Mouse (Mus musculus): ENCODE data around the gene Fam126a.

Fam126a gene

GRCm38 (mm10) chr5:23987792-23988191, 42.7 kb downstream of the Fam126a start:
- DNase-seq, result no peak

DNA sequence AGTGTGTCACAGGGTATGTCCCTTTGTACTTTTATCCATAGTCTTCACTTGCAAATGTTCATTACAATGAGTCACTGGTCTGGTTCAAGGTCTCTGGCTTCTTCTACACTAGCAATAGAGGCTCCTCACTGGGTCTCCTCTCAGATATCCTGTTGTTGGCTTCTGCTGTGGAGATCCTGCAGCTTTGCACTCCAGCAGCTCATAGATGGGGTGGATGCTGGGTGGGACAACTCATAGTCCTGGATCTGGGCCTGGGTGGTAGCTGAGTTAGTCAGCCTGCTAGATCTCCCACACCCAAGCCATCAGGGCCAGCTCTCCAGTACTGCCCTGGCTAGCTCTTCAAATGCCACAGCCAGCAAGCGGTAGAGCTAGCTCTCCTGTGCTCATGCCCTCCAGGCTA, 48.4 kb downstream of the Fam126a start:
- DNase-seq, result no peak

GRCm38 (mm10) chr5:23978516-23978915, 52.0 kb downstream of the Fam126a start:
- no peak for DNase-seq

DNA sequence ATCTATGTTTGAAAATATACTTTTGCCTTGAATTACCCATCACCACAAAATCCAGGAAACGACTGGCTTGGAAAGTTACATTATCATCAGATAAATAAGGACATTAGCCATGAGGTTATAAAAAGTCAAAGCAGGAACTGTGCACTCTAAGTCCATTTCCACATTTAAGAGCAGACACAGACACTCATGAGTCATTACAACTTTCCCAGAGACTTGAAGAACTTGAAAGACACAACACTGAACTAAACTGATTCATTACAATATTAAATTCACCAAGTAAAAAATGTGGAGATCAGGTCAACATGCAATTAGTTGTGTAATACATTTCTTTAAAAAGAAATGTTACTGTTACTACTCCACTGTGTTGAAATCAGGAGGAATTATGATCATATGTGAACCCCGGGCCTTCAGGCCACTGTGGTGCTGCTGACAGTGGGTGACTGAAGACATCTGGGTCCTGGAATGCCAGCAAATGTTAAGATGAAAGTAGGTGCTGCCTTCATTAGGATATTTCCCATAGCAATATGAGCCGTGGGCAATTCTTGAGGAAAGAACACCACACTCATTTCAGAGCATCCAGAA, 55.4 kb downstream of the Fam126a start:
- DNase-seq, result no peak

GRCm38 (mm10) chr5:23967705-23968104, 62.8 kb downstream of the Fam126a start:
- no peak for DNase-seq

- no peak for DNase-seq
Measured at GRCm38 (mm10) chr5:23964599-23965165, 65.8 kb downstream of the Fam126a start.

DNA sequence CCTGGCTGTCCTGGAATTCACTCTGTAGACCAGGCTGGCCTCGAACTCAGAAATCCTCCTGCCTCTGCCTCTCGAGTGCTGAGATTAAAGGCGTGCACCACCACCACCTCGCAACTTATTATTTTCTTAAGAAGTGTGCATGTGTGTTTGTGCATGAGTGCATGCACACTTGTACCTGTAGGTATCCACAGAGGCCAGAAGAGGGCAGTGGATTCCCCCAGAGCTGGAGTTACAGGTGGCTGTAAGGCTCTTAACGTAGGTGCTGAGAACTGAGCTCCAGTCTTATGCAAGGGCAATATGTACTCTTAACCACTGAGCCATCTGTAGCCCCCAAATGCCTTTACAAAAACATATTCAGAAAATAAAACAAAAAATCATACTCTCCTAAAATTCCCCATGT, 77.4 kb downstream of the Fam126a start:
- no peak for DNase-seq

- no peak for DNase-seq
Measured at GRCm38 (mm10) chr5:23948071-23948470, 82.4 kb downstream of the Fam126a start.

DNA sequence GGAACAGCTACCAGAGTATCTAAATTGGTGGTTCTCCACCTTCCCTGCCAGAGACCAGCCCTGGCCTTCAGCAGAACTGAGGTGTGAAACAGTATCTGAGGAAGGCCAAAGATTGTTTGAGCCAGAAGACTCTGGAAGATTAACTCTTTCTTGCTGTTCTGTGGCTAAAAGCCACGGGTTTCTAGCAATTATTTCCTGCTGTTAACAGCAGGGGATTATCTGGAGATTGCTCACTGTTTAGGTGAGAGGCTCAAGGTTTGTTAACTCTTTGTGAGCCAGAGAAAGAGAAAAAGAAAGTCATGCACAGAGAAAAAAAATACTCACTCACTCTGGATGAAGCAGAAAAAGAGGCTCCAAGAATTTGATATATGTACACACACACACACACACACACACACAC, 85.4 kb downstream of the Fam126a start:
- DNase-seq, result no peak

- no peak for DNase-seq
Measured at GRCm38 (mm10) chr5:23943534-23943933, 87.0 kb downstream of the Fam126a start.

- no peak for DNase-seq
Measured at GRCm38 (mm10) chr5:23923481-23924165, 106.9 kb downstream of the Fam126a start.

GRCm38 (mm10) chr5:23922516-23923291, 107.8 kb downstream of the Fam126a start:
- DNase-seq, result no peak

GRCm38 (mm10) chr5:23921316-23921715, 109.2 kb downstream of the Fam126a start:
- DNase-seq, result no peak

DNA sequence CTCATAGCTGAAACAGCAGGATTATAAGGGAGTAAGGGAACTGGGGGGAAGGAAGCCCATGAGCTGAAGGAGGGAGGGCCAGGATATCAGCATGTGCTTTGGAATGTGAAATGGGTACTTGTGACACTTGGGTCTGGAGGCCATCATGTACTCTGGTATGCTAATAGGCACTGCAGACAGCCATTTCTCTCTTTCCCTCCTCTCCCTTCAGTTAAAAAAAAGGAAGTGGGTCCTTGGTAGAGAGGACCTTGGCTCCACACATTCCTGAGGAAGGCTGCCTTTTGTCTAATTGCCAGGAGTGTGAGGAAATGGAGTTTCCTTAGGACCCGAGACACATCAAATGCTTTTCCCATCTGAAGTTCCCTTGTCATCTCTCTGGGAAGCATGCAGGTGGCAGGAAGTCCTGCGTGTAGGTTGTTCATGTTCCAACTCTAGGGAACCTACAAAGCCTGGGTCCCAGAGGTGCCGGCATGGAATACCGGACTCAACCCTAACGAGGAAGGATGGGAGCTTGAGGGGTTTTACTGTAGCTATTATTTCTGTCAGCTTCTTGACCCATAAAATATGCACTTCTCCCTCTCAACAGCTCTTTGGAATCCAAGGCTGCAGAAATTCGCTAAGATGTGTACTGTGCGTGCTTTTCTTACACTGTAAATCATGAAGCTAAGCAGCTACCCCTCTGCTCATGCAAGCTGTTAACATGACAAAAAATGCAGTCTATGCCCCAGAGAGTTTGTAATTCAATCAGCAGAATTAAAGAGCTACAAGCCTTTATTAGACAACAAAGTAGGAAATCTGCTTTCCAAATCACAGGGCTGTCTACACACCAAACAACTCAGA, 110.4 kb downstream of the Fam126a start:
- DNase-seq, result no peak

DNA sequence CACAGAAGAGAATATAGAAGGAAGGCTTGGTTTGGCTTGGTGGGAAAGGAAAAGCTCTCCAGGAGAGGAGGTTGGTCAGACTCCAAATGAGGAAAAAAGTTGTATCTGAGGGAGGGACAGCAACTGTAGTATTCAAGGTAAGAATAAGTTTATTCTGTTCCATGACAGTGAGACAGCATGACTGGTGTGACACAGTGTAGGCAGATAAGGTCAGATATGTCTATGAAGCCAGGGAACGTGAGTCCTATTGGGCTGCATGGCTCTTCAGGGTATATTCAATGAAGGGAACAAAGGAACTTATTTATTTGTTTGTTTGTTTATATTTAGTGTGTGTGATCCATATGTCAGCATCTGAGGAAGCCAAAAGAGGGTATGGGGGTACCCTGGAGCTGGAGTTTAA, 113.2 kb downstream of the Fam126a start:
- DNase-seq, result no peak

DNA sequence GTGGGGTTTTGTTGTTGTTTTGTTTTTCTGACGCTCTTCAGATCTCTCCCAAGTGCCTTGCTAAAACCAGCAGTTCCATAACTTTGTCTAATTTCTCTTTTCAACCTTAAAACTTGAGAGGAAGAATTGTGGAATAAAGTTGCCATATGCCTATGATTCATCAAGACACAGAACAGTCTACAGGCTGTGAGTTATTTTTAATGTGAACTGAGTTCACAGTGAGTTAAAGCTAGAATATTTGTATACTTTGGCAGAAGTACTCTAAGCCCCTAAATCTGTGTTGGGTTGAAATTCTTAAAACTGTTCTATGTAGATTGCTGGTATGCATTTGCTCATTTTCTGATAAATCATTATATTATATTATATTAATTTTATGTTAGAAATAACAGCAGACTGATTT, 118.9 kb downstream of the Fam126a start:
- no peak for DNase-seq

- no peak for DNase-seq
Measured at GRCm38 (mm10) chr5:23909256-23909655, 121.2 kb downstream of the Fam126a start.

GRCm38 (mm10) chr5:23908486-23909090, 121.9 kb downstream of the Fam126a start:
- DNase-seq, result no peak

DNA sequence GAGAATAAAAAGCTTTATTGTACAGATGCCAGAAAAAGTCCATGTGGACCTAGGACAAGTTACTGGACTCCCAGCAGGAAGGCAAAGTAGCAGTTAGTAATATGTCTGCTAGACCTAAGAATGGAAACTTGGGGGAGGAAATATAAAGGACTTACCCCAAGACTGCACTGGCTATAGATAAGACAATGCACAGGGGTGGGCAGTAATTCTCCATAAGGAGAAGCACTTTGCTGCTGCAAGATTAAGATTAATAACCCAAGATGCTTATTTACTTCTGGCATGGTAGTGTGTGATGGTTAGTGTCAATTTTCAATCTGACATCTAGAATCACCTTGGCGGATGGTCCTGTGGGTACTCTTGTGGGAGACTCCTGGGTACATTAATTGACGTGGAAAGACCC, 128.3 kb downstream of the Fam126a start:
- no peak for DNase-seq

DNA sequence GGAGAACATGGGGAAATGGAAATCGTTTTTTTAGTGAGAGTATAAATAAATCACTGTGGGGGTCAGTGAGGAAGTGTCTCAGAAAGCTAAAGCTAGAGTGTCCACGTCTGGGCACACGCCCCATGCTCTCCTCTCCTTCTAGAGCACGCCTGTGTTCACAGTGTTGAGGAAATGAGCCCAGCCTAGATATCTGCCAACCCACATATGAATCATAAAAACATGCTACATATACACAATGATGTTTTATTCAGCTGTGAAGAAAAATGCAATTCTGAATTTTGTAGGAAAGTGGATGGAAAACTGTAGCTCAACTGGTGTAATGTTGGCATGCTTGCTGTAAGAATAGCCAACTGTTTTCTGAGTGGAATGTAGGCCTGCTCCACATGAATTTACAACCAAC, 130.3 kb downstream of the Fam126a start:
- DNase-seq, result no peak

GRCm38 (mm10) chr5:23893864-23894771, 136.4 kb downstream of the Fam126a start:
- DNase-seq, result no peak

Data from embryo, embryonic 11 days (tissue).